Mouse (Mus musculus) small intestine, adult 2 months (tissue): ENCODE measurements around the gene Tysnd1.

Experiments
- CTCF ChIP-seq: fragments of 200-500 bp; IDR thresholded peaks from 2 replicates; pipeline ENCODE4 v1.5.1; 2012; ENCODE audit warnings: low read depth, mild to moderate bottlenecking, control low read depth, inconsistent platforms, low read length, moderate library complexity, mixed read lengths; ENCODE audit not compliant: insufficient replicate concordance, insufficient read length; ENCODE audit errors: extremely low read depth
- POLR2A ChIP-seq: fragments of 200-500 bp; IDR thresholded peaks from 2 replicates; pipeline ENCODE4 v1.6.1; 2012; ENCODE audit warnings: low read depth, mild to moderate bottlenecking, control low read depth, inconsistent platforms, low read length, moderate library complexity

DNA sequence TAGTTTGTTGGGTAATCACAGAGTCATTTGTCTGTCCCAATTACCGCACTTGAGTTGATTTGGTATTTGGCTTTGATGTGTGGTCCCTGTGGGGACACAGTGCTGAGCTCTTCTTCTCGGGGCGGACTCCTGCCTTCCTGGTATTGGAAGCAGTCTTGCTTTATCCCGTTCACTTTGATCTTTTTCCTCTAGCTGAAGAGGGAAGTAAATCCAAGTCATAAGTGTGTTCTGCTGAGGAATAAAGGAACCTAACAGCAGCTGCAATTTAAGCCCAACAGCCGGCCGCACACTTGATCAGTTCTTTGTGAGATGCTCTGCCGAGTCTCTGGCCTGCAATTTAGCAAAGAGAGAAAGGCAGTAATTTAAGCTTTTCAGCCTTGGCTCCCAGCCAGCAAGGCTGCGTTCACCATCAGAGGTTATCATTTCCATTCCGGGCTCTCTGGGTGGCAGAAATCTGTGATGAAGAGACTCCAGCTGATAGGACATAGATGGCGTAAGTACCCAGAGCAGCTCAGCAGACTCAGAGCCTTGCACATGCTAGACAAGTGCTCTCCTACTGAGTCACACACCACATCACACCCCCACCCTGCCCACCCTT is 32.8 kb upstream of the Tysnd1 start:
- TF ChIP-seq CTCF (no peak), POLR2A (no peak)
